Mouse (Mus musculus): ENCODE results near the gene Bhlha9. TPM values are rescaled to one million over a fixed set of nuclear protein-coding genes. Genes with fewer than 3 reads are reported as not detected.
A peak's percentile ranks its signal among the peaks of the same experiment; 100 is the strongest.

The Bhlha9 gene
- total and polyA plus RNA-seq, 3 experiments = not detected

GRCm38 (mm10) chr11:76655106-76655505 is 17.2 kb upstream of the Bhlha9 start:
- TF ChIP-seq EP300 (IDR thresholded peaks at IDR 0.05; ENCODE audit: insufficient read depth, low read depth, low read length) = no peak
- no peak for TF ChIP-seq POLR2A (IDR thresholded peaks at IDR 0.05; ENCODE audit: insufficient read depth, low read depth, low read length)
- TF ChIP-seq CTCF (IDR thresholded peaks at IDR 0.05) = peak; percentile 77
- DNase-seq = no peak
- Histone ChIP-seq H3K36me3 (ENCODE audit: control insufficient read depth, insufficient read depth, low read length) (no peaks in the 10 kb centered on the region), H3K27ac (no peak overlapping the region), H3K4me1 (ENCODE audit: control insufficient read depth, insufficient read depth, low read length) (no peaks in the 10 kb centered on the region; the same call in 1 of the 2 replicates), H3K4me3 (no peak overlapping the region), H3K9ac (ENCODE audit: low read depth, low read length) (no peak overlapping the region), H3K27me3 (ENCODE audit: control insufficient read depth, insufficient read depth, low read length) (no peaks in the 10 kb centered on the region), H3K79me2 (replicated peaks; ENCODE audit: control insufficient read depth, insufficient read depth, low read length) (no peaks in the 10 kb centered on the region)
- 8% methylated on average over 10 of the region's 10 CpGs for WGBS
- intact Hi-C loops (cut with DNase I) = no loop called here

GRCm38 (mm10) chr11:76657450-76657970 is 14.8 kb upstream of the Bhlha9 start:
- Histone ChIP-seq H3K9ac (ENCODE audit: low read depth, low read length) (no peak overlapping the region), H3K4me3 (no peak overlapping the region), H3K27ac (no peak overlapping the region), H3K79me2 (replicated peaks; ENCODE audit: control insufficient read depth, insufficient read depth, low read length) (no peaks in the 10 kb centered on the region), H3K4me1 (ENCODE audit: control insufficient read depth, insufficient read depth, low read length) (no peaks in the 10 kb centered on the region; the same call in 1 of the 2 replicates), H3K27me3 (ENCODE audit: control insufficient read depth, insufficient read depth, low read length) (no peaks in the 10 kb centered on the region), H3K36me3 (ENCODE audit: control insufficient read depth, insufficient read depth, low read length) (no peaks in the 10 kb centered on the region)
- intact Hi-C loops (cut with DNase I) = no loop called here
- 54% methylated on average over 4 of the region's 4 CpGs for WGBS
- no peak for DNase-seq
- no peak for TF ChIP-seq POLR2A (IDR thresholded peaks at IDR 0.05; ENCODE audit: insufficient read depth, low read depth, low read length)
- no peak for TF ChIP-seq EP300 (IDR thresholded peaks at IDR 0.05; ENCODE audit: insufficient read depth, low read depth, low read length)

GRCm38 (mm10) chr11:76659138-76659930 is 12.9 kb upstream of the Bhlha9 start:
- H3K4me3 ChIP-seq = no peak overlapping the region

GRCm38 (mm10) chr11:76661790-76662468 is 10.3 kb upstream of the Bhlha9 start:
- Histone ChIP-seq H3K79me2 (replicated peaks; ENCODE audit: control insufficient read depth, insufficient read depth, low read length) (no peaks in the 10 kb centered on the region), H3K36me3 (ENCODE audit: control insufficient read depth, insufficient read depth, low read length) (no peaks in the 10 kb centered on the region), H3K27ac (no peak overlapping the region), H3K27me3 (ENCODE audit: control insufficient read depth, insufficient read depth, low read length) (peaks cover 6% of the 10 kb centered on the region), H3K9ac (ENCODE audit: low read depth, low read length) (no peak overlapping the region), H3K4me1 (ENCODE audit: control insufficient read depth, insufficient read depth, low read length) (no peaks in the 10 kb centered on the region), H3K4me3 (no peak overlapping the region)
- TF ChIP-seq CTCF (IDR thresholded peaks at IDR 0.05) (no peak), POLR2A (IDR thresholded peaks at IDR 0.05; ENCODE audit: insufficient read depth, low read depth, low read length) (no peak), EP300 (IDR thresholded peaks at IDR 0.05; ENCODE audit: insufficient read depth, low read depth, low read length) (no peak)
- 56% methylated on average over 7 of the region's 7 CpGs for WGBS
- DNase-seq = no peak
- intact Hi-C loops (cut with DNase I) = no loop called here

More at GRCm38 (mm10) chr11:76659138-76659930, 12.9 kb upstream of the Bhlha9 start:
- H3K36me3 ChIP-seq (ENCODE audit: control insufficient read depth, insufficient read depth, low read length) = no peaks in the 10 kb centered on the region
- no peak overlapping the region for H3K27ac ChIP-seq
- no peaks in the 10 kb centered on the region for H3K79me2 ChIP-seq (replicated peaks; ENCODE audit: control insufficient read depth, insufficient read depth, low read length)
- no peak overlapping the region for H3K9ac ChIP-seq (ENCODE audit: low read depth, low read length)
- no peaks in the 10 kb centered on the region for H3K27me3 ChIP-seq (ENCODE audit: control insufficient read depth, insufficient read depth, low read length)
- TF ChIP-seq POLR2A (IDR thresholded peaks at IDR 0.05; ENCODE audit: insufficient read depth, low read depth, low read length) (no peak), EP300 (IDR thresholded peaks at IDR 0.05; ENCODE audit: insufficient read depth, low read depth, low read length) (no peak), CTCF (IDR thresholded peaks at IDR 0.05) (no peak)
- intact Hi-C loops (cut with DNase I) = no loop called here
- DNase-seq = no peak
- no peaks in the 10 kb centered on the region; the same call in 1 of the 2 replicates for H3K4me1 ChIP-seq (ENCODE audit: control insufficient read depth, insufficient read depth, low read length)
- 77% methylated on average over 14 of the region's 14 CpGs for WGBS

GRCm38 (mm10) chr11:76666002-76666649 is 6.1 kb upstream of the Bhlha9 start:
- H3K4me3 ChIP-seq = no peak overlapping the region; the same call in 1 of the 2 replicates
- H3K4me1 ChIP-seq (ENCODE audit: control insufficient read depth, insufficient read depth, low read length) = no peaks in the 10 kb centered on the region
- peaks cover 6% of the 10 kb centered on the region for H3K27me3 ChIP-seq (ENCODE audit: control insufficient read depth, insufficient read depth, low read length)
- H3K79me2 ChIP-seq (replicated peaks; ENCODE audit: control insufficient read depth, insufficient read depth, low read length) = no peaks in the 10 kb centered on the region
- intact Hi-C loops (cut with DNase I) = no loop called here
- H3K27ac ChIP-seq = no peak overlapping the region
- H3K36me3 ChIP-seq (ENCODE audit: control insufficient read depth, insufficient read depth, low read length) = no peaks in the 10 kb centered on the region
- H3K9ac ChIP-seq (ENCODE audit: low read depth, low read length) = no peak overlapping the region
- no peak for TF ChIP-seq EP300 (IDR thresholded peaks at IDR 0.05; ENCODE audit: insufficient read depth, low read depth, low read length)
- TF ChIP-seq CTCF (IDR thresholded peaks at IDR 0.05) = no peak
- TF ChIP-seq POLR2A (IDR thresholded peaks at IDR 0.05; ENCODE audit: insufficient read depth, low read depth, low read length) = no peak
- no peak for DNase-seq
- 13% methylated on average over 35 of the region's 35 CpGs for WGBS

Data from heart, adult 2 months (tissue).